Mouse (Mus musculus): ENCODE measurements at regions not wholly inside any gene's neighbourhood (a gene's known extent, or its start where the extent isn't known, plus 50 kb on each side); places are given as distances from the start of the nearest gene placed in this dataset.

DNA sequence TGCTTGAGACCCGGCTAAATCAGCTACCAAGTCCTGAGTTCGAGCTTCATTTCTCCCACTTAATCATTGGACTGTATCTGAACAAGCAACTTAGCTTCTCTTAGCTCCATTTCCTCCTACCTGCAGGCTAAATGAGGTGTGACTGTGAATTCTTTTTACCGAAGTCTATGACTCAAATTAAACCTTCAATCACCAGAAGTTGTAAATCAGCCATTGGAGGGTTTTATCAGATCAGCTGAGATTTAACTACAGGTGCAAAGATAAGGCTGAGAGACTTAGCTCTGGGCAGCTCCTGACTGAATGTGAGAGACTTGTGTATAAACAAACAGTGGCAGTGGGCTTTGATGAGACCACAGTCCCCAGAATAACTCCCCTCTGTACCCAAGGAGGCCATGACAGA is 176.2 kb downstream of the Fam84b start:
- TF ChIP-seq CTCF (IDR thresholded peaks at IDR 0.05; ENCODE audit: control insufficient read depth, insufficient read depth, insufficient replicate concordance, low read depth, low read length), result no peak
- TF ChIP-seq POLR2A (IDR thresholded peaks at IDR 0.05; ENCODE audit: control insufficient read depth, low read depth, low read length), result no peak

All from testis, adult 2 months (tissue).